Mouse (Mus musculus) liver, embryonic 11.5 days (tissue): ENCODE data around the gene Pck2. TPM values are rescaled to one million over a fixed set of nuclear protein-coding genes. Genes with fewer than 3 reads are reported as not detected.
A peak's percentile ranks its signal among the peaks of the same experiment; 100 is the strongest.

ENCODE experiments used
- ATAC-seq: fragments of 200-750 bp; cut with Nextera tagmentation; replicated peaks from 2 replicates; pipeline ENCODE4 v1.8.0; 2017; ENCODE audit warnings: moderate number of reproducible peaks, mild to moderate bottlenecking, moderate TSS enrichment, moderate library complexity; ENCODE audit not compliant: low FRiP score
- DNase-seq: peaks from one replicate; pipeline ENCODE4 v3.0.0-alpha.2; 2017; ENCODE audit warnings: low spot score
- H3K27ac ChIP-seq: fragments of 300-500 bp; sonication (generic); 2 replicates; pipeline ENCODE4 v1.5.1; 2014; ENCODE audit warnings: mild to moderate bottlenecking, low read depth, low read length, control low read depth
- H3K27me3 ChIP-seq: fragments of 300-500 bp; sonication (generic); replicated peaks from 2 replicates; pipeline ENCODE4 v1.6.1; 2014; ENCODE audit warnings: low read length, mixed read lengths; ENCODE audit not compliant: control insufficient read depth, insufficient read depth
- H3K36me3 ChIP-seq: fragments of 300-500 bp; sonication (generic); 2 replicates; pipeline ENCODE4 v1.6.1; 2014; ENCODE audit warnings: mild to moderate bottlenecking, low read length, moderate library complexity, mixed read lengths; ENCODE audit not compliant: control insufficient read depth, insufficient read depth
- H3K4me1 ChIP-seq: fragments of 300-500 bp; sonication (generic); replicated peaks from 2 replicates; pipeline ENCODE4 v1.6.1; 2014; ENCODE audit warnings: low read length, mixed read lengths; ENCODE audit not compliant: control insufficient read depth, insufficient read depth
- H3K4me2 ChIP-seq: fragments of 300-500 bp; sonication (generic); 2 replicates; pipeline ENCODE4 v1.6.1; 2014; ENCODE audit warnings: mild to moderate bottlenecking, control low read depth, moderate library complexity
- H3K4me3 ChIP-seq: fragments of 300-500 bp; sonication (generic); 2 replicates; pipeline ENCODE4 v1.5.1; 2014; ENCODE audit warnings: low read depth, low read length, control low read depth
- H3K9ac ChIP-seq: fragments of 300-500 bp; sonication (generic); 2 replicates; pipeline ENCODE4 v1.6.1; 2014; ENCODE audit warnings: low read depth, low read length, control low read depth
- H3K9me3 ChIP-seq: fragments of 300-500 bp; sonication (generic); 2 replicates; pipeline ENCODE4 v1.6.1; 2016; ENCODE audit warnings: low read length, inconsistent platforms, mixed read lengths; ENCODE audit not compliant: control insufficient read depth
- WGBS: fragments of 180-500 bp; shearing (Covaris S2); extraction: QIAGEN DNeasy Blood & Tissue Kit; methylation state at CpG from one replicate; pipeline ENCODE4 v1.1.7; 2014; 5-methylcytosine and 5-hydroxymethylcytosine counted together
- polyA plus RNA-seq: library from polyadenylated mRNA; unstranded; fragments of >200 nt; fragmentation: Nextera tagmentation; extraction: Ambion mirVana; gene quantifications from 2 replicates; pipeline ENCODE4 v1.2.1, GENCODE M21; 2014

The Pck2 gene
- polyA plus RNA-seq, 1 experiment from 2014 or later, result 49.8 TPM

DNA sequence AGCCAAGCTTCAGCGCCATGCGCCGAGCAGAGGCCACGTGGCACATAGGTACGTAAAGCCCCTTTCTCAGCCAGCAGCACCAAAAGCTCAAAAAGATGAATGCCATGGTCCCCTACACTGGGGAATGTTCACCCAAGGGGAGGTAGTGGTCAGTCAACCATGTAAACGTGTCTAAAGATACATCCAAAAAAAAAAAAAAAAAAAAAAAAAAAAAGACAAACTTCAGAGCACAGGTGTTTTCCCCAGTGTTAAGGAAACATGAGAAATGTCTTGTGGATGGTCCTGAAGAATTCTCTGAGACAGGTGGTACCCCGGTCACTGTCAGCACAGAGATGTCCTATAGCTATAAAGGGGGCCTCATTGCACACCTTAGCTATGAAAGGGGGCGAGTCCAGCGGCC, 34.5 kb upstream of the Pck2 start:
- WGBS, result 76% methylated on average over 9 of the region's 9 CpGs

DNA sequence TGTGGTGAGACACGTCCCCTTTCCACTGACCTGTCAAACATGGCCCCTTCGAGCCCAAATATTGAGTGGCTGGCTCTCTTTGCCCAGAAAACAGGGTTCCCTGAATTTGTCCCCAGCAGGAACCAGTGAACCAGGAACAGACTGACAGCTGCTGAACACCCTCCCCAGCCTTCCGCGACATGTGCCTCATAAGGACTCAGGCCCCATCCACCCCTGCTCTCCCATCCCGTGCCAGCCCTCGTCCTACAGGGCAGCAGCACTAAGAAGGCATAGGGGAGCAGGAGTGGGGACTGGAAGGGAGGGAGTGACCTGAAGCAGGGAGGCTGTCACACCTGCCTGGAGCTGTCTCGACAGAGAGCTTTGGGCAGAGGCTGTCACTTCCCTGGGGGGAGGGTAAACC, 32.3 kb upstream of the Pck2 start:
- no peak overlapping the region for H3K27ac ChIP-seq
- peaks cover 24% of the 10 kb centered on the region for H3K27me3 ChIP-seq
- DNase-seq, result no peak
- WGBS, result 49% methylated on average over 7 of the region's 7 CpGs
- H3K4me3 ChIP-seq, result no peak overlapping the region
- H3K4me1 ChIP-seq, result peaks cover 5% of the 10 kb centered on the region; the same call in 1 of the 2 replicates
- no peak overlapping the region for H3K4me2 ChIP-seq
- H3K36me3 ChIP-seq, result no peaks in the 10 kb centered on the region
- no peaks in the 10 kb centered on the region for H3K9me3 ChIP-seq
- no peak overlapping the region for H3K9ac ChIP-seq
- ATAC-seq, result no peak

More for the DNA sequence above, 34.5 kb upstream of the Pck2 start:
- Histone ChIP-seq H3K4me1 (peaks cover 3% of the 10 kb centered on the region; the same call in 1 of the 2 replicates), H3K27me3 (peaks cover 8% of the 10 kb centered on the region; the same call in 1 of the 2 replicates), H3K36me3 (no peaks in the 10 kb centered on the region), H3K4me3 (no peak overlapping the region), H3K4me2 (no peak overlapping the region), H3K9ac (no peak overlapping the region), H3K27ac (no peak overlapping the region), H3K9me3 (no peaks in the 10 kb centered on the region)
- DNase-seq, result no peak
- ATAC-seq, result no peak

DNA sequence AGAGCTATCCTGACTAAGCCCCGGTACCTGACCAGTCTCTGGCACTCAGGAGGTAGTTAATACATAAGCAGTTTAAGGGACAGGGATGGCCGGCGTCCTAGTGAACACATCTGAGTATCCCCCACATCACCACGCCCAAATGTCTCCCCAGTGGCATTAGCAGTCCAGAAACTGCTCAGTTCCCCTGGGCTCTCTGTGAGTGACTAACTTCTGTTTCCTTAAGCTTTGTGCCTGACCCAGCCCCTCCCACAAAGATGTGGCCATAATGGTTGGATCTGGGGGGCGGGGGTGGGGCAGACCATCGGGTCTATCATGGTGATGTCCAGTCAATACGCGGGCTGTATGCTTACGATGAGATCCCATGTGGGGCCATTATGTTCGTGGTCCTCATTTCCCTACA, 30.5 kb upstream of the Pck2 start:
- ATAC-seq, result no peak
- peaks cover 14% of the 10 kb centered on the region; the same call in 1 of the 2 replicates for H3K4me1 ChIP-seq
- no peak overlapping the region for H3K4me3 ChIP-seq
- H3K9me3 ChIP-seq, result no peaks in the 10 kb centered on the region
- no peak overlapping the region for H3K9ac ChIP-seq
- H3K36me3 ChIP-seq, result no peaks in the 10 kb centered on the region
- H3K27ac ChIP-seq, result no peak overlapping the region
- DNase-seq, result no peak
- H3K4me2 ChIP-seq, result no peak overlapping the region
- 76% methylated on average over 10 of the region's 10 CpGs for WGBS
- peaks cover 33% of the 10 kb centered on the region for H3K27me3 ChIP-seq

DNA sequence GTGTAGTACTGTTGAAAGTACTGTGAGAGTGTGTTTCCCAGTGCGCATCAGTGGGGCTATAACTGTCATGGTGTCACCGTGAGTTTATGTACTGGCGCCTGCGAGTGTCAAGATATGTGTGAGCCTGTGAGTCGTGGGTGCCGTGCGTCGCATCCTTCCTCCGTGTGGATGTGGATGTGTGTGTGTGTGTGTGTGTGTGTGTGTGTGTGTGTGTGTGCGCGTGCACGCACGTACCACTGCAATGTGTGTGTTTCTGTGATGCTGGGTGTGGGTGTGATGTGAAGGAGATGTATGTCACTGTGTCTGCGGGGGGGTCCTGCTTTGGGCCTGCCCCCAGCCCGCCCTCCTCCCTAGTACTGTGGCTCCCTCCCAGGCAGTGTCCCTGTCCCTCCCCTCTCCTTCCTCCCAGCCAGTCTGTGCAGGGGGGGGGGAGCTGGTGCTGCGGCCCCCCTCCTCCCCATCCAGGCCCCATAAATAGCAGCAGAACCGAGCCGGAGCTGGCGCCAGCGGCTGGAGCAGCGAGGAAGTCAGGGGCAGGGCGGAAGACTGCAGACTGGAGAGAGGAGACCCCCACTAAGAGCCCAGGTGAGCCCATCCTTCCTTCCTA, 29.8 kb upstream of the Pck2 start, which contains the start of gene Cpne6:
Gene Cpne6, plus strand, starts transcription at position 321 of the 607 bp plus-strand sequence.
- no peak within 1 kb of the TSS for H3K9ac ChIP-seq
- no peak for ATAC-seq

DNA sequence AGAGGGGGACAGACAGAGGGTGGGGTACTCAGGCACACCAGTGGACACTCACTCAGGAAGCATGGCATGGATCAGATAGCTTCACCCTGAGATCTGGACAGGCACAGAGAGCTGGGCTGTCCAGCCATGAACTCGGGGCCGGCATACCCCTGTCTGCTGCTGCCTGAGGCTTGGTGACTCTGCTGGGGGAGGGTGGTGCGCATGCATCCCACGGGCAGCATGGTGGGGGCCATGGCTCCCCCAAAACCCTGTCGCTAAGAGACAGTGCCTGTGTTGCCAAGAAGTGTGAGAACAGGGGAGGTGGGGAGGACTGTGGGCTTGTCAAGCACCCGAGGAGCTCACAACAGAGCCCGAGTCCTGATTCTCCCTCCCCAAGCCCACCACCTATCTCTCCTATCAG, 29.0 kb upstream of the Pck2 start:
- H3K36me3 ChIP-seq, result no peaks in the 10 kb centered on the region
- peaks cover 14% of the 10 kb centered on the region; the same call in 1 of the 2 replicates for H3K4me1 ChIP-seq
- no peak for DNase-seq
- ATAC-seq, result no peak
- no peak overlapping the region for H3K4me3 ChIP-seq
- H3K27ac ChIP-seq, result no peak overlapping the region
- 52% methylated on average over 7 of the region's 7 CpGs for WGBS
- H3K9ac ChIP-seq, result no peak overlapping the region
- H3K9me3 ChIP-seq, result no peaks in the 10 kb centered on the region
- H3K4me2 ChIP-seq, result no peak overlapping the region
- H3K27me3 ChIP-seq, result peaks cover 36% of the 10 kb centered on the region

More for the DNA sequence above, 29.8 kb upstream of the Pck2 start, which contains the start of gene Cpne6:
- DNase-seq, result no peak
- no peak within 1 kb of the TSS for H3K27ac ChIP-seq
- no peak within 1 kb of the TSS for H3K4me3 ChIP-seq
- peaks cover 33% of the 10 kb centered on the region for H3K27me3 ChIP-seq
- WGBS, result 67% methylated on average over 19 of the region's 22 CpGs
- H3K36me3 ChIP-seq, result no peaks in the 10 kb centered on the region
- peaks cover 14% of the 10 kb centered on the region; the same call in 1 of the 2 replicates for H3K4me1 ChIP-seq
- H3K4me2 ChIP-seq, result no peak within 1 kb of the TSS
- no peaks in the 10 kb centered on the region for H3K9me3 ChIP-seq

DNA sequence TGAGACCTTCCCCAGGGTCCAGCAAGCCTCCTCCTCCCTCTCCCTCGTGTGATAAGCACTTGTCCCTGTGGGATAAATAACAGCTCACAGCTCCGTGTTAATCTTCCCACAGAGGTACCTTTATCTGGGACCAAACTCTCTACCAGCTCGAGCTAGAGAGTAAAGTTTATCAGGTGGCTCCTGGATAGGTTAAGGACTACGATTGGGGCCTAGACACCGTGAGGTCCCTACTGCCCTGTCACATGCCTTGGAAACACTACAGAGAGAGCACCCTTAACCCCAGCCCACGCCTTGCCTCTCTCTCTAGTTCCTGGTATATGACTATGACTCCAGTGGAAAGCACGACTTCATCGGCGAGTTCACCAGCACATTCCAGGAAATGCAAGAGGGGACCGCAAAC, 26.1 kb upstream of the Pck2 start:
- DNase-seq (no peak), ATAC-seq (peak; percentile 72)
- H3K4me3 ChIP-seq, result no peak overlapping the region
- H3K27me3 ChIP-seq, result peaks cover 60% of the 10 kb centered on the region
- no peak overlapping the region for H3K9ac ChIP-seq
- no peaks in the 10 kb centered on the region for H3K9me3 ChIP-seq
- H3K4me1 ChIP-seq, result peaks cover 14% of the 10 kb centered on the region; the same call in 1 of the 2 replicates
- 31% methylated on average over 10 of the region's 10 CpGs for WGBS
- H3K4me2 ChIP-seq, result peak overlapping the region; percentile 35
- no peaks in the 10 kb centered on the region for H3K36me3 ChIP-seq
- no peak overlapping the region for H3K27ac ChIP-seq

DNA sequence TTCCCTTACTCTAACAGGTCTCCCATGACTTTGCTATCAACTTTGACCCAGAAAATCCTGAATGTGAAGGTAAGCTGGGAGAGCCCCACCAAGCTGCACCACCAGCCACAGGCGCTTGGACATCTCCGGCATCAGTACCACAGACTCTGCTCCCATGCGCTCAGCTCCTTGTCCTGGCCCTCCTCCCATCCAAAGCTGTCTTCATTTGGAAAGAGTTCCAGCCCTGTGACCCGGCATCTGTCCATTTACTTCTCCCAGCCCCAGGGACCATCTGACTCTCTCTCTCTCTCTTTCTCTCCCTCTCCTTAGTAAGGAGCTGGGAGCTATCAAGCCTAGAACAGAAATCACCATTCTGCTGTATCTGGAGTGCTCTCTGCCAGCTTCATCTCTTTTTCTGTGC, 24.2 kb upstream of the Pck2 start:
- 81% methylated on average over 4 of the region's 4 CpGs for WGBS
- H3K27me3 ChIP-seq, result peaks cover 76% of the 10 kb centered on the region

DNA sequence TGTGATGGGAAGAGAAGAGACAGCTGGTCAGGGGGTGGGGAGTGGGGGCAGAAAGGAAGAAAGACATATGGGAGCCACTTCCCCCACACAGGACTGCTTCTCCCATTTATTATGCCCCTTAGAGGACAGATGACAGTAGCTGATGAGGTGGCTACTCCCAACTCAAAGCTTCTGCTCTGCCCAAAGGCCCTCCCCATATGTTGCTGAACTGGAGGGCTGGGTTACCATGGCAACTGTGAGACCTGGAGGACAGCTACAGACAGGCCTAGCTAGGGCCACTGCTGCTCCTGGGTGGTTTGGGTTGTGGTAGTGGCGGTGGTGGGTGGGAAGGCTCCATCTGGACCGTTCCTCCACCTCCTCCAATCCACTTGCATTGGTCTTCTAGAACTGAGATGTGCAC, 21.2 kb upstream of the Pck2 start:
- no peak overlapping the region for H3K9ac ChIP-seq
- WGBS, result 58% methylated on average over 2 of the region's 2 CpGs
- peaks cover 81% of the 10 kb centered on the region for H3K27me3 ChIP-seq
- H3K36me3 ChIP-seq, result no peaks in the 10 kb centered on the region
- no peak overlapping the region for H3K4me2 ChIP-seq
- peaks cover 3% of the 10 kb centered on the region; the same call in 1 of the 2 replicates for H3K4me1 ChIP-seq
- H3K4me3 ChIP-seq, result no peak overlapping the region
- no peaks in the 10 kb centered on the region for H3K9me3 ChIP-seq
- DNase-seq (no peak), ATAC-seq (no peak)
- H3K27ac ChIP-seq, result no peak overlapping the region

More for the DNA sequence above, 24.2 kb upstream of the Pck2 start:
- Histone ChIP-seq H3K36me3 (no peaks in the 10 kb centered on the region), H3K4me1 (peaks cover 9% of the 10 kb centered on the region; the same call in 1 of the 2 replicates), H3K4me3 (no peak overlapping the region), H3K9ac (no peak overlapping the region), H3K9me3 (no peaks in the 10 kb centered on the region), H3K27ac (no peak overlapping the region), H3K4me2 (no peak overlapping the region)
- no peak for DNase-seq
- ATAC-seq, result no peak

DNA sequence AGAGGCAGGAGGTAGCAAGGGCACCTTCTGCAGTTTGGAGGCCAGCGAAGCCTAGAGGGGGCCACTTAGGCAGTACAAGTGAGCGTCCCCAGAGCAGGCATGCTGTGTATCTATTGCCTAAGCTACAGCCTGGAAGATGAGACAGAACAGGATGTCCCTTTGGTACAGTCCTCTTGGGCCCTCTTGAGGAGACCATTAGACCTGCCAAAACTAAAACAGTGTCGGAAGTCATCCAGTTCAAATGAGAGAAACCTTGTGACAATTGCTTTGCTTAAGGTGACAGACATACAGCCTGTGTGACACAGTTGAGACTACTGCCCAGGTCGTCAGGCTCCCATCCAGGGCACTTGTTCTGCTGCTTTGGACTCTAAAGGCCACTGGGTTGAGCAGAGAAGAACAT, 20.5 kb upstream of the Pck2 start:
- H3K27me3 ChIP-seq, result peaks cover 88% of the 10 kb centered on the region
- no peak overlapping the region for H3K27ac ChIP-seq
- no peak overlapping the region for H3K4me3 ChIP-seq
- H3K9me3 ChIP-seq, result no peaks in the 10 kb centered on the region
- ATAC-seq, result no peak
- H3K4me2 ChIP-seq, result no peak overlapping the region
- DNase-seq, result no peak
- 59% methylated on average over 4 of the region's 4 CpGs for WGBS
- H3K36me3 ChIP-seq, result no peaks in the 10 kb centered on the region
- no peak overlapping the region for H3K9ac ChIP-seq
- no peaks in the 10 kb centered on the region; the same call in 1 of the 2 replicates for H3K4me1 ChIP-seq
